Mouse (Mus musculus) small intestine, adult 2 months (tissue): ENCODE results near the gene Prkab1.

Experiments
- CTCF ChIP-seq: fragments of 200-500 bp; IDR thresholded peaks from 2 replicates; pipeline ENCODE4 v1.5.1; 2012; ENCODE audit warnings: low read depth, mild to moderate bottlenecking, control low read depth, inconsistent platforms, low read length, moderate library complexity, mixed read lengths; ENCODE audit not compliant: insufficient replicate concordance, insufficient read length; ENCODE audit errors: extremely low read depth
- POLR2A ChIP-seq: fragments of 200-500 bp; IDR thresholded peaks from 2 replicates; pipeline ENCODE4 v1.6.1; 2012; ENCODE audit warnings: low read depth, mild to moderate bottlenecking, control low read depth, inconsistent platforms, low read length, moderate library complexity

GRCm38 (mm10) chr5:116017391-116017790 is 6.9 kb downstream of the Prkab1 start:
- TF ChIP-seq POLR2A, result no peak
- no peak for TF ChIP-seq CTCF
